Mouse (Mus musculus) midbrain, embryonic 13.5 days (tissue): ENCODE data around the gene Batf. TPM values are rescaled to one million over a fixed set of nuclear protein-coding genes. Genes with fewer than 3 reads are reported as not detected.

Experiments used
- microRNA-seq: library from miRNA; unstranded; fragments of <30 nt; microRNA quantifications from one replicate; pipeline ENCODE4, GENCODE M21; 2016
- polyA plus RNA-seq: library from polyadenylated mRNA; unstranded; fragments of >200 nt; fragmentation: Nextera tagmentation; extraction: Ambion mirVana; gene quantifications from 2 replicates; pipeline ENCODE4 v1.2.1, GENCODE M21; 2015

The Batf gene
- polyA plus RNA-seq, 1 experiment from 2014 or later, result 1.6 TPM

Small RNAs within 50 kb of the gene (microRNA-seq; reads per million reads assigned to microRNA genes)
- gene Gm47285, result not detected

Other genes with a start within 250 kb of the Batf start
- 0.82 and 0.90 TPM in 2 replicates for gene Fos, start 212.8 kb upstream of the Batf start, polyA plus RNA-seq
- 0.24 and 0.34 TPM in 2 replicates for gene Jdp2, start 87.6 kb upstream of the Batf start, polyA plus RNA-seq
- 3.5 and 4.4 TPM in 2 replicates for gene Flvcr2, start 59.9 kb downstream of the Batf start, polyA plus RNA-seq
- gene Erg28, start 137.9 kb downstream of the Batf start, polyA plus RNA-seq, result 92.9 and 93.0 TPM in 2 replicates
- 13.6 and 14.0 TPM in 2 replicates for gene Ttll5, start 138.0 kb downstream of the Batf start, polyA plus RNA-seq